Mouse (Mus musculus) myocyte (in vitro differentiated cells): Measurements from ENCODE around the gene Tbc1d9. TPM values are rescaled to one million over a fixed set of nuclear protein-coding genes. Genes with fewer than 3 reads are reported as not detected.

ENCODE experiments used
- H3K27me3 ChIP-seq: one replicate; pipeline ENCODE4 v1.6.1; 2011; ENCODE audit not compliant: control insufficient read depth, insufficient read depth, insufficient read length
- H3K36me3 ChIP-seq: one replicate; pipeline ENCODE4 v1.6.1; 2011; ENCODE audit not compliant: control insufficient read depth, insufficient read depth
- H3K4me2 ChIP-seq: one replicate; pipeline ENCODE4 v1.6.1; 2011; ENCODE audit warnings: low read depth, control low read depth
- H3K4me3 ChIP-seq: one replicate; pipeline ENCODE4 v1.5.1; 2011; ENCODE audit warnings: mild to moderate bottlenecking, control low read depth, moderate library complexity
- H3K79me2 ChIP-seq: one replicate; pipeline ENCODE4 v1.6.1; 2011; ENCODE audit not compliant: control insufficient read depth, insufficient read depth
- H3ac ChIP-seq: one replicate; pipeline ENCODE4 v1.6.1; 2011; ENCODE audit not compliant: control insufficient read depth, insufficient read length
- CEBPB ChIP-seq: IDR thresholded peaks from 2 replicates; pipeline ENCODE4 v1.6.1; 2011; ENCODE audit warnings: mild to moderate bottlenecking, moderate library complexity; ENCODE audit not compliant: poor library complexity, insufficient read depth, severe bottlenecking
- E2F4 ChIP-seq: IDR thresholded peaks from one replicate; pipeline ENCODE4 v1.6.1; 2011; ENCODE audit warnings: mild to moderate bottlenecking, control low read depth, moderate library complexity; ENCODE audit not compliant: insufficient read depth
- MAX ChIP-seq: IDR thresholded peaks from one replicate; pipeline ENCODE4 v1.6.1; 2011; ENCODE audit warnings: low read depth, mild to moderate bottlenecking, control low read depth
- MYOD1 ChIP-seq, 3 experiments: IDR thresholded peaks; one replicate each; pipeline ENCODE4 v1.6.1; 2011; ENCODE audit warnings: control low read depth in 2 of 3, low read depth in 2 of 3, mild to moderate bottlenecking in 2 of 3, moderate library complexity in 1 of 3; ENCODE audit not compliant: insufficient read length in 2 of 3, control insufficient read depth in 1 of 3
- MYOG ChIP-seq, 3 experiments: IDR thresholded peaks; one replicate each; pipeline ENCODE4 v1.6.1; 2011; ENCODE audit warnings: control low read depth in 2 of 3, low read depth in 2 of 3, mild to moderate bottlenecking in 2 of 3; ENCODE audit not compliant: insufficient read length in 2 of 3, control insufficient read depth in 1 of 3, insufficient read depth in 1 of 3
- POLR2A ChIP-seq: IDR thresholded peaks from one replicate; pipeline ENCODE4 v1.6.1; 2011; ENCODE audit warnings: low read depth, mild to moderate bottlenecking, control low read depth, moderate library complexity; ENCODE audit not compliant: insufficient read length
- POLR2AphosphoS2 ChIP-seq: IDR thresholded peaks from one replicate; pipeline ENCODE4 v1.6.1; 2011; ENCODE audit warnings: low read depth, control low read depth; ENCODE audit not compliant: insufficient read length
- REST ChIP-seq: IDR thresholded peaks from one replicate; pipeline ENCODE4 v1.6.1; 2011; ENCODE audit warnings: mild to moderate bottlenecking, control low read depth, moderate library complexity; ENCODE audit not compliant: insufficient read depth, insufficient read length
- SRF ChIP-seq: IDR thresholded peaks from one replicate; pipeline ENCODE4 v1.6.1; 2011; ENCODE audit warnings: low read depth; ENCODE audit not compliant: control insufficient read depth, insufficient read length
- TCF12 ChIP-seq: IDR thresholded peaks from one replicate; pipeline ENCODE4 v1.6.1; 2011; ENCODE audit warnings: mild to moderate bottlenecking, control low read depth; ENCODE audit not compliant: poor library complexity, insufficient read depth, severe bottlenecking
- TCF3 ChIP-seq: IDR thresholded peaks from one replicate; pipeline ENCODE4 v1.6.1; 2011; ENCODE audit warnings: low read depth, control low read depth; ENCODE audit not compliant: insufficient read length
- USF1 ChIP-seq: IDR thresholded peaks from one replicate; pipeline ENCODE4 v1.6.1; 2011; ENCODE audit warnings: low read depth, mild to moderate bottlenecking, control low read depth, moderate library complexity
- polyA plus RNA-seq: library from polyadenylated mRNA; unstranded; fragments of >200 nt; fragmentation: generic; extraction: Trizol; gene quantifications from one replicate; pipeline ENCODE4 v1.2.1, GENCODE M21; 2012; ENCODE audit warnings: missing spikeins

The Tbc1d9 gene
- polyA plus RNA-seq, 1 experiment = 0.38 TPM

- Histone ChIP-seq H3K36me3 (no peaks in the 10 kb centered on the region), H3K4me2 (no peak overlapping the region), H3ac (no peak overlapping the region), H3K79me2 (no peaks in the 10 kb centered on the region), H3K4me3 (no peak overlapping the region), H3K27me3 (no peaks in the 10 kb centered on the region)
- no peak for TF ChIP-seq USF1
- TF ChIP-seq SRF = no peak
- TF ChIP-seq TCF12 = no peak
- TF ChIP-seq MYOD1 (IDR thresholded peaks at IDR 0.05; ENCODE audit: control insufficient read depth in 1 of 3, insufficient read length in 2 of 3, low read depth in 2 of 3) = no peak
- TF ChIP-seq POLR2AphosphoS2 = no peak
- no peak for TF ChIP-seq MAX
- TF ChIP-seq TCF3 = no peak
- no peak for TF ChIP-seq E2F4
- TF ChIP-seq MYOG (IDR thresholded peaks at IDR 0.05; ENCODE audit: control insufficient read depth in 1 of 3, insufficient read depth in 1 of 3, insufficient read length in 2 of 3, low read depth in 2 of 3) = no peak
- no peak for TF ChIP-seq CEBPB
- TF ChIP-seq POLR2A = no peak
- no peak for TF ChIP-seq REST
Observed at GRCm38 (mm10) chr8:83233099-83233498, 67.9 kb downstream of the Tbc1d9 start.

- H3K4me3 ChIP-seq = no peak overlapping the region
- no peak overlapping the region for H3ac ChIP-seq
- H3K4me2 ChIP-seq = no peak overlapping the region
- H3K27me3 ChIP-seq = no peaks in the 10 kb centered on the region
- H3K36me3 ChIP-seq = no peaks in the 10 kb centered on the region
- TF ChIP-seq MYOG (IDR thresholded peaks at IDR 0.05; ENCODE audit: control insufficient read depth in 1 of 3, insufficient read depth in 1 of 3, insufficient read length in 2 of 3, low read depth in 2 of 3) = no peak
- TF ChIP-seq MAX = no peak
- no peak for TF ChIP-seq E2F4
- no peak for TF ChIP-seq TCF12
- TF ChIP-seq MYOD1 (IDR thresholded peaks at IDR 0.05; ENCODE audit: control insufficient read depth in 1 of 3, insufficient read length in 2 of 3, low read depth in 2 of 3) = no peak
- no peak for TF ChIP-seq REST
- TF ChIP-seq POLR2A = no peak
- no peak for TF ChIP-seq USF1
- TF ChIP-seq POLR2AphosphoS2 = no peak
- no peak for TF ChIP-seq SRF
- TF ChIP-seq CEBPB = no peak
- TF ChIP-seq TCF3 = no peak
- no peaks in the 10 kb centered on the region for H3K79me2 ChIP-seq
Observed at GRCm38 (mm10) chr8:83239341-83239740, 74.2 kb downstream of the Tbc1d9 start.

GRCm38 (mm10) chr8:83244151-83244550, 79.0 kb downstream of the Tbc1d9 start:
- no peak overlapping the region for H3K4me2 ChIP-seq
- H3K27me3 ChIP-seq = no peaks in the 10 kb centered on the region
- no peak overlapping the region for H3K4me3 ChIP-seq
- H3ac ChIP-seq = no peak overlapping the region
- H3K79me2 ChIP-seq = no peaks in the 10 kb centered on the region
- no peak for TF ChIP-seq POLR2AphosphoS2
- TF ChIP-seq USF1 = no peak
- TF ChIP-seq TCF3 = no peak
- TF ChIP-seq CEBPB = no peak
- no peak for TF ChIP-seq E2F4
- no peak for TF ChIP-seq POLR2A
- TF ChIP-seq TCF12 = no peak
- TF ChIP-seq REST = no peak
- no peaks in the 10 kb centered on the region for H3K36me3 ChIP-seq

- Histone ChIP-seq H3ac (no peak overlapping the region), H3K36me3 (no peaks in the 10 kb centered on the region), H3K27me3 (no peaks in the 10 kb centered on the region), H3K79me2 (no peaks in the 10 kb centered on the region), H3K4me3 (no peak overlapping the region), H3K4me2 (no peak overlapping the region)
- no peak for TF ChIP-seq MAX
- TF ChIP-seq MYOG (IDR thresholded peaks at IDR 0.05; ENCODE audit: control insufficient read depth in 1 of 3, insufficient read depth in 1 of 3, insufficient read length in 2 of 3, low read depth in 2 of 3) = no peak
- TF ChIP-seq POLR2A = no peak
- TF ChIP-seq REST = no peak
- no peak for TF ChIP-seq TCF3
- TF ChIP-seq CEBPB = no peak
- no peak for TF ChIP-seq E2F4
- no peak for TF ChIP-seq MYOD1 (IDR thresholded peaks at IDR 0.05; ENCODE audit: control insufficient read depth in 1 of 3, insufficient read length in 2 of 3, low read depth in 2 of 3)
- TF ChIP-seq POLR2AphosphoS2 = no peak
Observed at GRCm38 (mm10) chr8:83250858-83251257, 85.7 kb downstream of the Tbc1d9 start.

- Histone ChIP-seq H3K27me3 (no peaks in the 10 kb centered on the region), H3K4me2 (no peak overlapping the region), H3K79me2 (no peaks in the 10 kb centered on the region), H3K36me3 (no peaks in the 10 kb centered on the region), H3K4me3 (no peak overlapping the region), H3ac (no peak overlapping the region)
- TF ChIP-seq MYOG (IDR thresholded peaks at IDR 0.05; ENCODE audit: control insufficient read depth in 1 of 3, insufficient read depth in 1 of 3, insufficient read length in 2 of 3, low read depth in 2 of 3) = no peak
Observed at GRCm38 (mm10) chr8:83251362-83252246, 86.5 kb downstream of the Tbc1d9 start.
